Mouse (Mus musculus): ENCODE results near the gene Nt5c2.

GRCm38 (mm10) chr19:46962171-46962772, 52.7 kb downstream of the Nt5c2 start:
- TF ChIP-seq CTCF (IDR thresholded peaks at IDR 0.05; ENCODE audit: borderline replicate concordance, insufficient read depth, low read length), result no peak
- peak; percentile 58; the same call in 1 of the 2 replicates for TF ChIP-seq POLR2A (IDR thresholded peaks at IDR 0.05; ENCODE audit: low read depth, low read length)
